Comparison of ENCODE assay signal across 25 mouse cellular contexts in genomic region chr8:83272464-83272863, GRCm38 (mm10). TPM values are rescaled to one million over a fixed set of nuclear protein-coding genes. Genes with fewer than 3 reads are reported as not detected.
A peak's percentile ranks its signal among the peaks of the same experiment; 100 is the strongest.
DNase-seq lines count a peak whose midpoint lies in the region; TF ChIP-seq lines count a peak whose summit lies in the region.
"Had no signal": no experiment of that assay in that cellular context is flagged by ENCODE, and none has a peak within 500 bp of the region (broad histone marks: within the 10 kb centered on the region; RNA-seq: fewer than 3 reads in every experiment).

No protein-coding gene starts in this region.

- no peak overlapping the region for H3K4me3 ChIP-seq in testis, adult 2 months (ENCODE audit: control insufficient read depth, low read depth, low read length)
- H3K4me3 ChIP-seq: embryonic facial prominence, embryonic 15.5 days; heart, embryonic 12.5 days; limb, embryonic 15.5 days had no signal

- no peaks in the 10 kb centered on the region for H3K36me3 ChIP-seq in testis, adult 2 months (ENCODE audit: control insufficient read depth, insufficient read depth, low read length)
- H3K36me3 ChIP-seq: heart, embryonic 12.5 days had no signal

- peak overlapping the region; percentile 12; the same call in 1 of the 2 replicates for H3K27ac ChIP-seq in testis, adult 2 months (ENCODE audit: control insufficient read depth, insufficient read depth, low read depth, low read length)
- H3K27ac ChIP-seq: embryonic facial prominence, embryonic 15.5 days; limb, embryonic 15.5 days; liver, embryonic 14.5 days had no signal

- peak; percentile 28 for DNase-seq in adrenal gland, postnatal 14 days
- no peak for DNase-seq in adrenal gland, adult 8-10 months
- DNase-seq in testis, postnatal 10 days (ENCODE audit: low spot score) = no peak
- DNase-seq in lung, postnatal 10 days = peak; percentile 37
- DNase-seq in embryo, embryonic 10.5 days (ENCODE audit: low spot score) = no peak
- no peak for DNase-seq in frontal cortex, postnatal 36 days (ENCODE audit: low spot score in 2 of 2)
- DNase-seq: cerebellum, adult 9-10 months; gastrocnemius, postnatal 14 days; heart, adult 18-20 months; kidney, postnatal 4 days; layer of hippocampus, adult 9-11 months; left cerebral cortex, postnatal 4 days; midbrain, embryonic 14.5 days; right cerebral cortex, postnatal 14 days; thymus, postnatal 25 days had no signal

- peaks cover 3% of the 10 kb centered on the region for H3K4me1 ChIP-seq in testis, adult 2 months (ENCODE audit: control insufficient read depth, insufficient read depth, low read length)
- H3K4me1 ChIP-seq: embryonic facial prominence, embryonic 15.5 days had no signal

- no peak for TF ChIP-seq POLR2A in testis, adult 2 months (IDR thresholded peaks at IDR 0.05; ENCODE audit: control insufficient read depth, low read depth, low read length)

- no peak for TF ChIP-seq CTCF in testis, adult 2 months (IDR thresholded peaks at IDR 0.05; ENCODE audit: control insufficient read depth, insufficient read depth, insufficient replicate concordance, low read depth, low read length)

- H3K27me3 ChIP-seq in testis, adult 2 months (ENCODE audit: control insufficient read depth, insufficient read depth, low read length) = no peaks in the 10 kb centered on the region
- H3K27me3 ChIP-seq: embryonic facial prominence, embryonic 15.5 days; heart, embryonic 12.5 days; limb, embryonic 15.5 days had no signal

RNA-seq across cellular contexts. Expression of gene Ucp1, which starts 17.7 kb away (rescaled TPM):
- total RNA-seq in adrenal gland, postnatal 14 days (2021) = 2,717 and 3,191 TPM in 2 replicates
- 100 to 1,000 TPM in 3 of 4 experiments, 10 to 100 TPM in 1; 12.0 to 493 (median 342) TPM for total RNA-seq in adrenal gland, adult 8-10 months (2022)
- 0.12 and 0.20 TPM in 2 replicates for polyA plus RNA-seq in testis, adult 2 months (2012; rRNA removed)
- total RNA-seq: gastrocnemius, postnatal 14 days; left cerebral cortex, adult 8-10 months; left cerebral cortex, postnatal 4 days; megakaryocyte-erythroid progenitor cell, adult 5-6 weeks had no signal
- polyA plus RNA-seq: heart, embryonic 12.5 days; hindbrain, embryonic 11.5 days; kidney, embryonic 14.5 days; limb, embryonic 15.5 days; liver, embryonic 14.5 days; lung, embryonic 16.5 days; midbrain, embryonic 14.5 days had no signal

RNA-seq across cellular contexts. Expression of gene Elmod2, which starts 59.8 kb away (rescaled TPM):
- total RNA-seq in adrenal gland, postnatal 14 days (2021) = 24.5 and 25.4 TPM in 2 replicates
- total RNA-seq in adrenal gland, adult 8-10 months (2022) = 10 to 100 TPM; 17.3 to 19.0 (median 18.3) TPM
- 2.5 and 3.1 TPM in 2 replicates for polyA plus RNA-seq in testis, adult 2 months (2012; rRNA removed)

Comparison
In these comparisons a context has a peak if more than half of its experiments do, and no peak if none do; other contexts are left out.
1. DNase-seq: peak in adrenal gland, postnatal 14 days (single experiment) and lung, postnatal 10 days (single experiment); none in adrenal gland, adult 8-10 months (single experiment), testis, postnatal 10 days (single experiment), embryo, embryonic 10.5 days (single experiment) and frontal cortex, postnatal 36 days (0 of 2).